Mouse (Mus musculus) skeletal muscle tissue, postnatal 0 days (tissue): ENCODE measurements around the gene Gata1. TPM values are rescaled to one million over a fixed set of nuclear protein-coding genes. Genes with fewer than 3 reads are reported as not detected.

Experiments
- polyA plus RNA-seq: library from polyadenylated mRNA; unstranded; fragments of >200 nt; fragmentation: Nextera tagmentation; extraction: Ambion mirVana; gene quantifications from 2 replicates; pipeline ENCODE4 v1.2.1, GENCODE M21; 2015

Gene Gata1
- polyA plus RNA-seq, result 0.66 and 0.77 TPM in 2 replicates

GRCm38 (mm10) chrX:7977892-7978291, at the start of gene Gata1:
Gene Gata1, minus strand, starts transcription at chrX:7978071.

GRCm38 (mm10) chrX:8018286-8018685, 40.4 kb upstream of the Gata1 start, which contains the start of gene Glod5:
Gene Glod5, minus strand, starts transcription at chrX:8018492.

GRCm38 (mm10) chrX:7947108-7947899, 30.6 kb downstream of the Gata1 start, which contains the start of gene Hdac6:
Gene Hdac6, minus strand, starts transcription at chrX:7947889.

GRCm38 (mm10) chrX:7928270-7928790, 49.5 kb downstream of the Gata1 start, which contains the start of gene Eras:
Gene Eras, minus strand, starts transcription at chrX:7928607.

GRCm38 (mm10) chrX:7919601-7920383, 58.1 kb downstream of the Gata1 start, which contains the start of gene Pcsk1n:
Gene Pcsk1n, plus strand, starts transcription at chrX:7919822.

Other genes starting within 250 kb of the Gata1 start
- gene Praf2, start 249.6 kb downstream of the Gata1 start, polyA plus RNA-seq, result 17.1 and 24.0 TPM in 2 replicates
- 2.5 and 3.2 TPM in 2 replicates for gene Ccdc120, start 227.2 kb downstream of the Gata1 start, polyA plus RNA-seq
- 9.9 and 12.4 TPM in 2 replicates for gene Tfe3, start 215.5 kb downstream of the Gata1 start, polyA plus RNA-seq
- 21.5 and 23.4 TPM in 2 replicates for gene Gripap1, start 188.3 kb downstream of the Gata1 start, polyA plus RNA-seq
- gene Kcnd1, start 155.8 kb downstream of the Gata1 start, polyA plus RNA-seq, result 0.35 and 0.51 TPM in 2 replicates
- gene Otud5, start 136.7 kb downstream of the Gata1 start, polyA plus RNA-seq, result 17.6 and 21.4 TPM in 2 replicates
- gene Pim2, start 99.8 kb downstream of the Gata1 start, polyA plus RNA-seq, result 1.0 and 1.1 TPM in 2 replicates
- gene Slc35a2, start 94.0 kb downstream of the Gata1 start, polyA plus RNA-seq, result 16.1 and 22.3 TPM in 2 replicates
- gene Pqbp1, start 78.8 kb downstream of the Gata1 start, polyA plus RNA-seq, result 50.7 and 56.9 TPM in 2 replicates
- 93.9 and 99.0 TPM in 2 replicates for gene Timm17b, start 78.7 kb downstream of the Gata1 start, polyA plus RNA-seq
- not detected in 2 replicates for gene Gm10491, start 70.2 kb downstream of the Gata1 start, polyA plus RNA-seq
- gene Gm10490, start 68.5 kb downstream of the Gata1 start, polyA plus RNA-seq, result not detected in 2 replicates
- 0.06 and 0.21 TPM in 2 replicates for gene Pcsk1n, start 58.2 kb downstream of the Gata1 start, polyA plus RNA-seq
- gene Eras, start 49.5 kb downstream of the Gata1 start, polyA plus RNA-seq, result not detected in 2 replicates
- gene Hdac6, start 30.2 kb downstream of the Gata1 start, polyA plus RNA-seq, result 5.4 and 5.6 TPM in 2 replicates
- not detected in 2 replicates for gene Glod5, start 40.4 kb upstream of the Gata1 start, polyA plus RNA-seq
- gene Suv39h1, start 96.7 kb upstream of the Gata1 start, polyA plus RNA-seq, result 9.1 and 10.1 TPM in 2 replicates
- gene Was, start 112.4 kb upstream of the Gata1 start, polyA plus RNA-seq, result 0.35 and 0.71 TPM in 2 replicates
- 10.3 and 11.4 TPM in 2 replicates for gene Wdr13, start 154.8 kb upstream of the Gata1 start, polyA plus RNA-seq
- 308 and 398 TPM in 2 replicates for gene Rbm3, start 167.8 kb upstream of the Gata1 start, polyA plus RNA-seq
- 3.9 and 4.3 TPM in 2 replicates for gene Tbc1d25, start 198.1 kb upstream of the Gata1 start, polyA plus RNA-seq
- 16.0 and 23.1 TPM in 2 replicates for gene Ebp, start 215.4 kb upstream of the Gata1 start, polyA plus RNA-seq
- gene Porcn, start 228.5 kb upstream of the Gata1 start, polyA plus RNA-seq, result 4.0 and 4.2 TPM in 2 replicates